Mouse (Mus musculus): ENCODE measurements around the gene Golt1a. TPM values are rescaled to one million over a fixed set of nuclear protein-coding genes. Genes with fewer than 3 reads are reported as not detected.

The Golt1a gene
- total RNA-seq, 2 experiments from 2014 or later, result not detected

DNA sequence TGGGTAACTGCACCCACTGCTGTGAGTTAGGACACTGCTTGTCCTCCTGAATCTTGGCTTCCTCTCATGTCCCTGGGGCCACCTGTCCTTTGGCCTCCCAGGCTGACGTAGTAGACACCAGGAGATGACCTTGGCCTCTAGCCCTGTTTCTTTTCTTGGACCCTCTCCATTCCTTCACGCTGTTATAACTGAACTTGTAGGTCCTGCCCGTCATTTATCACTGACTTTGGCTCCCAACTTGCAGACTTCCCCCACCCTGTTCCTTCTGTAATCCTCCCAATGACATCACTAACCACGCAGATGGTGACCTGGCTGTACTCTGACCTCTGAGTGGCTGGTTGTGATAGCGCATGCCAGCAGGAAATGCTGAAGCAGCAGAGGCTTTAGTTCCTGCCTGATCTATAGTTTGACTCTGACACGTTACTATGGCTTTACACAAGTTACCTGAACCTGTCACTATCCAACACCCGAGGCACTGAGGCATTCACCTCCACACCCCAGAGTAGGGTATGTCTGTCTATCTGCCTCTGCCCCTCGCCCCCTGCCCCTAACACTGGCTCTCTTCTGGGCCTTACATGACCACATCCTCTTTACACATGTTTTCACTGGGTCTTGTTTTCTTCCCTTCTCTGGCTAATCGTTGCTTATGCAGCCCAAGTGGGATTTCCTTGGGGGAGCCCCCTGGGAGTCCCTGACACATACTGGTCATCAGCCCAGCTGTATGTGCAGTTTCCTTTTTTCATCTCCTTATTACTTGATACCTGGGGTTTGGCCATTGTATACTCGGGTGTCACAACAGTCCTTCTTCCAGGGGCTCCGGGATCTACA, 38.3 kb downstream of the Golt1a start:
- DNase-seq (ENCODE audit: low spot score), result no peak

GRCm38 (mm10) chr1:133350210-133350609, 40.6 kb downstream of the Golt1a start, which contains the start of gene Ren1:
Gene Ren1 (plus strand): TSS chr1:133350510.
- no peak for DNase-seq (ENCODE audit: low spot score)

DNA sequence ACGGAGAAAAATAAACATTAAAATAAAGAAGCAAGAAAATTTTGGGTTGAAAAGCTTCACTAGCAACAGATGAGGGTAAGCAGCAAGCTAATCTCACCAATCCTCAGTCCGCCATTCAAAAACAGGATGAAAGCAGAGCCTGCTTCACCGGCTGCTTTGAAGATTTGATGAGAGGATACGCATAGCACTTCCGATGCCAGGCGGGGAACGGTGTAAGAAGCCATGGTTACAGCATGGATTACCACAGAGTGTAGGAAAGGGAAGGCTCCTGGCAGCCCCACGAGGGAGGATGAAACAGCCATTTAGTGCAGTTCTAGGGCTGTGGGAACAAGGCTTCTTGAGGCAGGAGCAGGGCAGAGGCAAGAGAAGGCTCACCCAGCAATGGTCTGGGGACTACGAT, 42.2 kb downstream of the Golt1a start:
- no peak for DNase-seq (ENCODE audit: low spot score)

DNA sequence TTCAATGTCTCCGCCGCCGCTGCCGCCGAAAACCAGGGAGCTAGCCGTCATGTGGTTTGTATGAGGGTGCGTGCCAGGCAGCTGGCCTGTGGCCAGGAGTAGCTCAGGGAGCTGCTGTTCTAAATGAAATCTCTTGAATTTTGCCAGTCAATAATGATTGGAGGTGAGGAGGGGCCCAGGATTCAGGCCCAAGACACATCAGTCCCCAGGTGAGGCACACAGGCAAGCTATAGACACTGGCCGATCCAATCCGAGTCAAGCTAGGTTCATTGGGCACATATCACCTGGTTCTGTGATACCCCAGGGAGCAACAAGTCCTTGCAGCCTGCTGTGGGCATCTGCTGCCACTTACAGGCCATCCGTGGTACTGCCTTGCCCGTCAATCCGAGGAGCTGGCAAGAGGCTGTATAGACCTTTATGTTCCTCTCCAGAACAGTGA, 43.8 kb downstream of the Golt1a start:
- peak; percentile 53 for DNase-seq (ENCODE audit: low spot score)

GRCm38 (mm10) chr1:133355469-133355868, 45.9 kb downstream of the Golt1a start:
- DNase-seq (ENCODE audit: low spot score), result no peak

DNA sequence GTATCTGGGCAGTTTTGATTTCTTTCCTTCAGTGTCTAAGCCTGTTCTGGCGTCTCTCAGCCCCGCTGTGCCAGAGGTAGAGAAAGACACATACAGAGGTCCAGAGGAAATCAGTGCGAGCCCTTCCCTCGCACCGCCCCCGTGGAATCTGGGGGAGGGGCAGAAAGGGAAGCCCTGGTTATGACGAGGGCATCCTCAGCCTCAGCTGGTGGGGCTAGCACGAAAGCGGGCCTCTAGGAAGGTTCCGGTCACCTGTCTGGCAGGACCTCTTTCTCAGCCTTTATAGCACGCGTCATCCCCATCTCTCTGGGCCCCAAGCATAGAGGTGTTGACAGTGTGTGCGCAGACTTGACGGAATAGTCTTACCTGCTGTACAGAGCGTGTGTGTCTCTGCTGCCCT, 46.3 kb downstream of the Golt1a start:
- DNase-seq (ENCODE audit: low spot score), result no peak

- no peak for DNase-seq (ENCODE audit: low spot score)
These were observed 46.7 kb downstream of the Golt1a start for GRCm38 (mm10) chr1:133356330-133356729.

DNA sequence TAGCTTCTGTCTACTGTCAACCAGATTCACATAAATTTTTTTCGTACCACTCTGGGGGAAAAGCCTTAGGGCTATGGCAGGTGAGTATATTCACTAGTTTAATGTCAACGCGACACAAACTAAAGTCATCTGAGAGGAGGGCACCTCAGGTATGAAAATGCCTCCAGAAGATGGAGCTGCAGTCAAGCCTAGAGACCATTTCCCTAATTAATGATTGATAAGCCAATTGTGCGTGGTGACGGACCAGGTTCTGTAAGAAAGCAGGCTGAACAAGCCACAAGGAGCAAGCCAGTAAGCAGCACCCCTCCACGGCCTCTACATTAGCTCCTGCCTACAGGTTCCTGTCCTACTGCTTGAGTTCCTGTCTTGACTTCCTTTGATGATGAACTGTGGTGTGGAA, 51.4 kb downstream of the Golt1a start:
- DNase-seq (ENCODE audit: low spot score), result no peak

DNA sequence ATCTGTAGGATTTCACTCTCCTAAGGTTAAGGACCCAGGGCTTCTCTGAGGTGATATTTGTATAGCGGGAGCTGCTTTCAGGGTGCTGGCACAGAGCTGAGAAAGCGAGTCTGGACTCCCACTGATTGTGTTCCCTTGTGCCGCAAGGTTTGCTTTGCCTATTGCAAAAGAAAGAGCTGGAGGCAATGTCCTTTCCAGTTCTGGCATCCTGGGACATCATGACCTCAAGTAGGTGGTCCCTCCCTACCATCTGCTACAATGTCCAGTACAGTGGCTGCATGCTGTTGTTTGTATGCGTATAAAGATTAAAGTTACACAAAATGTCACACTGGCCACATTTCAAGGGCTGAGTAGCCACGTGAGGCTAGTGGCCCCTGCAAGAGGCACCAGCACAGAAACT, 52.5 kb downstream of the Golt1a start:
- DNase-seq (ENCODE audit: low spot score), result no peak

DNA sequence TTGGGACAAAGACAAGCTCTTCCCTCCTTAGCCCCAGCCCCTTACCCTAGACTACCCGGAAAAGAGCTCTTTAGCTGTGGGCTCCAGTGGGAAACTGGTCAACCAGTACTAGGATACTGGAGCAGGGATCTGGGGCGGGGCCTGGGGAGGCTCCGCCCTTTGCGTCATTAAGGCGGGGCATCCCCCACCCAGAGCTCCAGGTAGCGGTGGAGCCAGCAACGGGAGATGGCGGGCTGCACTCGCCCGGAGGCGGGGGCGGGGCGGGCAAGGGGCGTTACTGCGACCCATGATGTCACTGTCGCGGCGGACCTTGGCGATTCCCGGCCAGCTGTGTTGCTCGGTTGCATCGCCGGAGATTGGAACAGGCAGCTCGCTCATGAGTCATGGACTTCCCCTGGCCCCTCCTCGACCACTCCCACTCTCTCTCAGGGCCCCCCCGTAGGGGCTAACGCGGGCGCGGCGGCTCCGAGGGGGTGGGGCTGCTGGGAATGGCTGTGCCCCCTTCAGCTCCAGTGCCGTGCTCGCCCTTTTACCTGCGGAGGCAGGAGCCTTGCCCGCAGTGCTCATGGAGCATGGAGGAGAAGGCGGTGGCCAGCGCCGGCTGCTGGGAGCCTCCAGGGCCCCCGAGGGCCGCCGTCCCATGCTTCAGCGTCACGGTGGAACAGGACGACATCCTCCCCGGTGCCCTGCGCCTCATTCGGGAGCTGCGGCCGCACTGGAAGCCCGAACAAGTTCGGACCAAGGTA, 53.8 kb downstream of the Golt1a start, which contains the start of gene Etnk2:
Gene Etnk2 (plus strand): TSS at position 297 of the 746 bp plus-strand sequence.
- DNase-seq (ENCODE audit: low spot score), result peak; percentile 62

DNA sequence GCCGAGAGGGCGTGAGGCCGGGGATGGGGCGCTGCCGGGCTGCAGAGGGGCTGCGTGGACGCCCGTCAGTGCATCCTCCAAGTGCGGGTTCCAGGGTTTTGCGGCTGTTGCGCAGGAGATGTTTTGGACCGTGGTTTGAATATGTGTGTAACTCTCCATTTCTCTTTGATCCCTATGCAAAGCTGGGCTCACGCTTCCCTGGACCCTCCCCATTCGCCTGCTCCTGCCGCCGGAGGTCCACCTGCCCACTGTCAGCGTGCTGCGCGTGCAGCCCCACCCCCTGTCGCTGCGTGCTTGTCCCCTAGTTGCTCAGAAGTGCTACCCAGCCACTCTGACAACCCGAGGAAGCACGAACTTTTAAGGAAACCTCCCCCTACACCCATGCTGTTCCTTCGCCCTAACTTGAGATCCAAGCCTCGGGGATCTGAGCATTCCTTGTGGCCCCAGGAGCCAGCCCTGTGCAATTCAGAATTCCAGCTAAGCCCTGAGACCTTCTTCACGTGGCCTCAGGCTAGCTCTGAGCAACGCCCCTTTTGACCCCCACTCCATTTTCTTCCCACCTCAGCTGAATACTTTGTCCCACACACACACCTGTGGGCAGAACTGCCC, 54.5 kb downstream of the Golt1a start:
- DNase-seq (ENCODE audit: low spot score), result no peak

GRCm38 (mm10) chr1:133364890-133365289, 55.3 kb downstream of the Golt1a start:
- DNase-seq (ENCODE audit: low spot score), result no peak

- DNase-seq (ENCODE audit: low spot score), result no peak
These were observed 57.5 kb downstream of the Golt1a start for GRCm38 (mm10) chr1:133366951-133367605.

DNA sequence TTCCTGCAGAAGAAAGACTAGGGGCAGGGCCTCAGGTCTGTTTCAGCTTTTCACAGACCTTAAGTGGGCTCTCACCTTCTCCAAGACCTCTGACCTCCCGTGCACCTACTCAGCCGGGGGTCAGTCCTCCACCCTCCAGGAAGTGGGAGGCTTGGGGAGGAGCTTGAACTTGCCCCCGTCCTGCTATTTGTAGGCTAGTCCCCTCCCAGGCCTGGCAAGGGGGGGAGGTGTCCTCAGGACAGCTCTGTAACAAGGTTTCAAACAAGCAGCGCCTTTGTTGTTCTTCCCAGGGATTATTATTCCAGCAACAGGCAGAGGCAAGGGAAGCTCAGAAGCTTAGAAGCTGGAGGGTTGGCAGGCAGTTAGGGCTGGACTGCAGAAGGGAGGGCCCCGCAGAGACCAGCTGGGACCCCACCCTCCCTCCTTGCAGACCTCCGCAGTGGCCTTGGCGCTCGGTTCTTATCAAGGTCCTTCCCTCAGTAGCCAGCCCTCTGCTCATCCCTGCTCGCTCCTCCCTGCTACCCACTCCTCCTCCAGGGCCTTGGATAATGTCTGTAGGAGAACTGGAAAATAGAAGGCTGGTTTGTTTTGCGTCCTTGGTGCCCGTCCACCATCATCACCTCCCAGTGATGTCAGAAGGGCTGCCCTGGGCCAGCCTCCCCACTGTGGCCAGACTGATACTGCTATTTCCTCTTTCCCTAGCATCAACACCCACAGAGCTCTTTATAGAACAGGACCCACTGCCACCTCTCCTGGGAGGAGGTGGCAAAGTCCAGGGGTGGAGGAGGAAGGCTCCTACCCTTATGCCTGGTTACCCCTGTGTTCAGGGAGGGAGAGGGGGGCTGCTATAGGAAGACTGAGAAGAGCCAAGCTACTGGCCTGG, 58.2 kb downstream of the Golt1a start:
- DNase-seq (ENCODE audit: low spot score), result peak; percentile 29

- no peak for DNase-seq (ENCODE audit: low spot score)
These were observed 59.0 kb downstream of the Golt1a start for GRCm38 (mm10) chr1:133368644-133369043.

DNA sequence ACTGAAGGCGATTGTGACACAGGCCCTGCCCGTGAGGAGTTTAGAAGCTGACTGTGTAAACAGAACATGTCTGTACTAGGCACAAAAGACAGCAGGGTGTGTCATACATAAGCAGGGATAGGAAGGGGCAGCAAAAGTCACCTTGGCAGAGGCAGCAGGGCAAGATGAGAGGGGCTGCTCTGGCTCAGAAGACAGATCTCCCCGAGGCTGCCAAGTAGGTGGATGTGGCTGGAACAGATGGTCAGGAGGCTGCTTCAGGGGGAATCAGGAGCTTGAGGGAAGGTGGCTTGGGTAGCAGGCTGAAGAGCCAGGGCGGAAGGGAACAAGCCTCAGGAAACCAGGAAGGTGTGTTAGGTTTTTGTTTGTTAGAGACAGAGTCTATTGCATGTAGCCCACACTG, 60.8 kb downstream of the Golt1a start:
- DNase-seq (ENCODE audit: low spot score), result no peak

- DNase-seq (ENCODE audit: low spot score), result no peak
These were observed 61.8 kb downstream of the Golt1a start for GRCm38 (mm10) chr1:133371431-133371830.

DNA sequence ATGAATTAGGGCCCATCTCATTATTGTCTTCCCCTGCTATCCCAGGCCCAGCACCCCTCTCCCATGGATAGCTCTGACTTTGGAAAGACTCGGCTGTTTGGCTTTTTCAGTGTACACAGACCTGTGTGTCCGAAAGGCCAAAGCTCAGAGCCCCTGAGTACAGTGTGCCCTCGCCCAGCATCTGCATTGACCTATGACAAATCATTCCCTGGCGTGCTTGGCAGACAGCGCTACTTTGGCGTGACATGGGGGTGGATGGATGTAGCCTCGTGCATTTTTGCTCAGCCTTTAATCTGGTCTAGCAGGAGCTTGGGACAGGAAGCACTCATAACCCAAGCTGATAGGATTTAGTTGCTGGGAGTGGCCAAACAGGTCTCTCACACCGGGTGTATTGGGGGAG, 62.5 kb downstream of the Golt1a start:
- no peak for DNase-seq (ENCODE audit: low spot score)

Data from gastrocnemius, adult 18-20 months (tissue).